Mouse (Mus musculus) small intestine, adult 2 months (tissue): ENCODE measurements around the gene Clec4b2.

ENCODE experiments used
- CTCF ChIP-seq: fragments of 200-500 bp; IDR thresholded peaks from 2 replicates; pipeline ENCODE4 v1.5.1; 2012; ENCODE audit warnings: low read depth, mild to moderate bottlenecking, control low read depth, inconsistent platforms, low read length, moderate library complexity, mixed read lengths; ENCODE audit not compliant: insufficient replicate concordance, insufficient read length; ENCODE audit errors: extremely low read depth
- POLR2A ChIP-seq: fragments of 200-500 bp; IDR thresholded peaks from 2 replicates; pipeline ENCODE4 v1.6.1; 2012; ENCODE audit warnings: low read depth, mild to moderate bottlenecking, control low read depth, inconsistent platforms, low read length, moderate library complexity

DNA sequence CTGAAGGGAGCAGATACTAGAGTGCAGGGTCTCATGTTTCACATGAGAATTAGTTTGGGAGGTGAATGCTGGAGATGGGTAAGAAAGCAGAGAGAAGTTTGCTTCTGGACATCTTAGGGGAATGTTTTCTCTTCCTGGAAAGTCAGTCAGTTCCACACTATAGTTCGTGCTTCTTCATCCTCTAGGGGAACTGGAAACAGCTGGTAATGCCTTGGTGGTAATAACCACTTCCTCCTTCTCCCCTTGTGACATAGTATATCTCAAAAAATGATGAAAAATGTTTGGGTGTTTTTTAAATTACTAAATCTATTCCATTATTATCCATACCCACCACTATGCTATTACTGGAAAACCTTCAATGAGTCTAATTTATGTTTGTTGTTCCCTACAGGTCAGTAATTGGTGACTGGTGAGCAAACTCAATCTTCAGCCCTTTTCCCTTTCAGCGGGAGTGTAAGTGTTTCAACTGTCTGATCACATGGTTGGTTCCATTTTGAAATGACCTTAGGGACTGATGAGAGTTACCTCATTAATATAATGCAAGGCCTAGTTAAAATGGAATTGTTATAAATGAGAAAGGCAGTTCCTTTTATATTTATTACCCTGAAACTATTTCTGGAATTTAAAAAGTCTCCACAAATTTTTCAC, 55.0 kb downstream of the Clec4b2 start:
- TF ChIP-seq CTCF (no peak), POLR2A (no peak)
